Mouse (Mus musculus) forelimb bud, embryonic 11.5 days (tissue): ENCODE measurements at regions not wholly inside any gene's neighbourhood (a gene's known extent, or its start where the extent isn't known, plus 50 kb on each side); places are given as distances from the start of the nearest gene placed in this dataset.

ENCODE experiments used
- DNase-seq: peaks from one replicate; pipeline ENCODE4 v3.0.0-alpha.2; 2012; ENCODE audit warnings: low read depth, low spot score

- DNase-seq = no peak
Observed at GRCm38 (mm10) chr6:117416461-117416860, 248.1 kb downstream of the Cxcl12 start.

GRCm38 (mm10) chr6:117422846-117423573, 254.7 kb downstream of the Cxcl12 start:
- DNase-seq = no peak

- no peak for DNase-seq
Observed at GRCm38 (mm10) chr6:117426363-117426762, 258.0 kb downstream of the Cxcl12 start.

DNA sequence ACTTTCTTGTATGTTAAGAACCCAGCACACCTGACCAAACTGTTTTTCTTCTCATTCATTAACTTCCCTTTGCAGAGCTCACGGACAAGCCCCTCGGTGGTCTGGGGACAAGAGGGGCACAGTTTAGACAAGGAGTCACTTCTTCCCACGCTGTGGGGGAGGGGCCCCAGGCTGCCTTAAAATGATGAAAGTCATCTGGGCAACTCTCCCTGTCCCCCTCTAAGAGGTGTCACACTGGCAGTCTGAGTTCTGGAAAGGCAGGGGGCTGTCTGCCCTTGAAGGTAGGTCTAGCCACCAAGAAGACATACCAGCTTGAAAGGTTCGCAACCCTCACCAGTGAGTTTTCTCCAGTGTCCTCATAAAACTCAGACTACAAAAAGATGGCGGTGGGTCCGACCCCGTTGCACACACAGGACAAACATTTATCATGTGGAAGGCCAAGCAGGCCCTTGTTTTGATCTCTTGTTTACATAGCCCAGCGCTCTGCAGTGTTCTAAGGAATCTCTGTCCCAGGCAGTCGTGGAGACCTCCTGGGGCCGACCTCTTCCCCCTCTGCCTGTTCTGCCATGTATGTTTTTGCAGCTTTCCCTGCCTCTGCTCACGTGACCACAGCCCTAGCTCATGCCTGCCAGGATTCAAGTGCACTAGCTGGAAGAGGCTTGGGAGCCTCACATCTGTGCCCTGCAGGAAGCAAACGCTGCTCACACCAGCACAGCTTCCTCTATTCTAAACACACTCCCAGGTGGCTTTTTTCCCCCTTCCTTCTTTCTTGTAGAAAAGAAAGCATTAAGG, 259.2 kb downstream of the Cxcl12 start:
- DNase-seq = peak; percentile 49

GRCm38 (mm10) chr6:117428441-117428840, 260.1 kb downstream of the Cxcl12 start:
- peak; percentile 23 for DNase-seq

DNA sequence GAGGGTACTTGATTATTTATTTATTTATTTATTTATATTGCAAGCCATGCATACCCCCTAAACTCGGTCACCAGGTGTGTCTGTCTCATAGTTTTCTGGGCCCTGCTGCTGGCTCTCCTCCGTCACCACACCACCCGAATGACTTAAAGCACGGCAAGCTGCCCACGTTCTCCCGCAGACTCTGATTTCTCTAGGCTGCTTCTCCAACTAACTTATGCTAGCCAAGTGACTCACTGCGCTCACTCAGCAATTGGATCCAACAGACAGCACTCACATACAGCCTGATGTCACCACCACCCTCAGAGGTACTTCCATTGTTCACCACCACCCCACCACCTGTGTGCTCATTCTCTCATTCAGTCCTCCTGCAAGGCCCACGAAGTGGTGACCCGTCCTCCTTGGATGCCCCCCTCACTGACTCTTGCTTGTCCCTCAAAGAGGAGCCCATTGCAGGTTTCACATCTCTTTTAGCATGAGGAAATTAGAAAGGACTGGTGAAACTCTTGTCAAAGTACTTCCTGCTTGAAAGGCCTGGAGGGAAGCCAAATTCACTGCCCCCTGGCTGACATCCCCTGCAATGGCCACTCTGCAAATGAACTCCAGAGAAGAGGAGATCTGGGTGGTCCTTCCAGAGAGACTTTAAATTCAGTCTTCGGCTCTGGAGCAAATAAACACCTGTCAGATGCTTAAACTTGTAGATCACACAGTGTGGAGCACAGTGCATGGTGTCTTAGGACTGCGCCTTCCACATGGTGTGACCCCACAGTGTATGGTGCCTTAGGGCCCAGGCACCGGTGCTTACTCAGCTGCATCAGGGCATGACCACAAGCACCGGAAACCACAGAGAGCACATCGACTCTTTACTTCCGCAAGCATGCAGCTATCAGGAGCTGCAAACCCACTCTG, 262.8 kb downstream of the Cxcl12 start:
- DNase-seq = peak; percentile 50

DNA sequence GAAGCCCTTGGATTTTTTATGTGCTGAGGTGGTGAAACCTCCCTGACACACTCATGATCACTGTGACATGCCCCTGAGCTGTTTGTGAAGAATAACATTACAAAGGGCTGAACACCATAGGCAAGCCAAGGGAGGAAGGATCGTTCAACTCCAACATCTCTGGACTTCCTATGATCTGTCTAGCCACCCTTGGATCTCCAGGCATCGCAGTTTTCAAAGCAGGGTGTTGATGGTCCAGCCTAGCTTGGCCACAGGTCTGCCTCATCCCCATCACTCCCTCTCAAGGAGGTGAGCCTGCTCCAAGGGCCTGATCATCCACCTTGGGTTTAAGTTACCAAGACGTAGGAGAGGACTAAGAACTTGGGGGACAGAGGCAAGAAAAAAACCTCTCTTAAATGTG, 268.5 kb downstream of the Cxcl12 start:
- no peak for DNase-seq

GRCm38 (mm10) chr6:117437411-117438101, 269.2 kb downstream of the Cxcl12 start:
- no peak for DNase-seq

GRCm38 (mm10) chr6:117448652-117449051, 280.3 kb downstream of the Cxcl12 start:
- DNase-seq = no peak

GRCm38 (mm10) chr6:117451001-117451400, 282.7 kb downstream of the Cxcl12 start:
- DNase-seq = no peak

- DNase-seq = no peak
Observed at GRCm38 (mm10) chr6:117460193-117460592, 291.9 kb downstream of the Cxcl12 start.

DNA sequence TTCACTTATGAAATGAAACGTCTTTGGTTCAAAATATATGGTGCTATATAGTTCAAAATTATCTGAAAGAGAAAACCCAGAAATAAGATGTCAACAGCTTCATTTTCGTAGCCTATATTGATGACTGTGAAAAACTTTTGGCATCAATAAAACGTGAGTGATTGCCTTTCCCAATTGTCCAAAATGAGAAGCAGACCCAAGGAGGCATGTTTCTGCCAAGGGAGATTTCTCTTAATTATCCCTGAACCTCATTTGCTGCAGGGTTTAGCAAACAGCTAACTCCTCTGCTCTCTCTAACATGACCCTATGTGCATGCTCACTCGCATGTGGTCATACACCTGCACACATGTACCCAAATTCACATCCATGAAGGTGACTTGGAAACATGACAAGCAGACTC, 296.8 kb downstream of the Cxcl12 start:
- DNase-seq = peak; percentile 67

DNA sequence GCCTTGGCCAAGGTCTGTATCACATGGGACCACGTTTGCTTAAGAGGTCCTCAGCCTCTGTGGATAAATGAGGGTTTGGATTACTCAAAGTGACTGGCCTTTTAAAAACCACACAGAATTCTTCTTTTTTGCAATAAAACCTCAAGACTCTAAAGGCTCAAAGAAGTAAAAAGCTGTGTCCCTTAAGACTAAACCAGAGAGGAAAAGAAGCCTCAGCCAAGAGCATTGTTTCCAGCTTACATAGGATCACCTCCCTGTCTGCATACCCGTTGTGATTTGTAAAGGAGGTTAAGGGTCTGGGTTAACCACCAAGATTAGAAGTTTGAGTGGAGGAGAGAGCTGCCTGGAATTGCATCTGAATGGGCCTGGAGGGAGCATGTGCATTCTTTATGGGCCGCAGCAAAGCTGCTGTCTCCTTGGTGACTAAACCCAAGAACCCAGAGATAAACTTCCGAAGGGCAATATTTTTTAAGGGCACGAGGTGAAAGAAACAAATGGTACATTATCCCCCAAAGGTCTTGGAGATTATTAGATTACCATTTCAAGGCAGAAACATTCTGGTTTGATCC, 297.4 kb downstream of the Cxcl12 start:
- no peak for DNase-seq

- peak; percentile 69 for DNase-seq
Observed at GRCm38 (mm10) chr6:117479376-117479775, 311.0 kb downstream of the Cxcl12 start.

- no peak for DNase-seq
Observed at GRCm38 (mm10) chr6:117480396-117480795, 312.1 kb downstream of the Cxcl12 start.

- DNase-seq = no peak
Observed at GRCm38 (mm10) chr6:117489161-117489560, 320.8 kb downstream of the Cxcl12 start.

GRCm38 (mm10) chr6:117489761-117490396, 321.5 kb downstream of the Cxcl12 start:
- no peak for DNase-seq

DNA sequence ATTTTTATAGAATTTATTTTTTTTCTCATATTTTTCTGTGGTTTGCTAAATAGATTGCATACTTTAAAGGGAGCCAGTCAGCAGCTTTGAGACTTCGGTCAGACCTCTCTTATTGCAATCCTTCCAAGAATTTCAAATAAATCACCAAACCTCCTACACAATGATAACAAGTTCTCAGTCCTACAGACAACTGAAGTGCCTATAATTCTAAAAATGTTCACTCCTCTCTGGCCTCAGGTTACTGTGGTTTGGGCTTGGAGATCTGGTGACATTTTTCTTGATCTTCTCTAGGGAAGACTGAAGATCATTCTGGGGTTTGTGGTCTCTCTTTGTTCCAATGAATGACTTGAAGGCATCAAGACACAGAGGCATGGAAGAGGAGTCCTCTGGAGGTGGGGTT, 326.6 kb downstream of the Cxcl12 start:
- no peak for DNase-seq

DNA sequence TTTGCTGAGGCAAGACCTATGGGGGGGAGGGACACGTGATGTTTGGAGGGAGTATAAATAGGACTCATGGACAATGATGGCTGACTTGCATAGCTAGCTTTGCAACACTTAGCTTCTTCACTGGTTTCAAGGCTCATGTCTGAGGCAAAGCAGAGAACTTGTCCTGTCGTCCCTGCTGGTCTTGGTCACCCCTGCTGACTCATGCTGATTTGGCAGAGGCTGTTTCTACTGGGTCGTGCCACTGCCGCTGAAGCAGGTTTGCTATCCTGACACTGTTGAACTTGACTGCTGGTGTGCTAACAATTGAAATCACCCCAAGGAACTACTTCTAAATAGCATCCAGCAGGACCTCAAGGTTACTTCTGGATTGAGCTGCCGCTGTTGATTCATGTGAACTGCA, 329.0 kb downstream of the Cxcl12 start:
- no peak for DNase-seq

DNA sequence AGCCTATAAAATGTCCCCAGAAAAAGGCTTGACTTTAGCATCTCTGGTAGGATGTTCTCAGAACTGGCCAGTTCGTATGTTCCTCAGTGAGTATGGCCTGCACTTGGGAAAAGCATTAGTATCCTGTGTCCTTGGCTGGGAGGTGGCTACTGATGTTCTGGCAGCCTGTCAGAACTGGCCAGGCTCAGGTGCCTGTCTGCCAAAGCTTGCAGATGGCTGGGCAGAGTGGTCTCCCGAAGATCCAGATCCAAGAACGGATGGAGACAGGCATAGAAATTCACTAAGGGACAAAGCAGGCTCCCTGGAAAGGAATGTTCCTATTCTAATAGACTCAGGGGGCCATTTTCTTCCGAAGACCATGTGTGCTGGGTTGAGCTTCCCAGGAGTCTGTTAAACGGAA, 329.6 kb downstream of the Cxcl12 start:
- no peak for DNase-seq

- no peak for DNase-seq
Observed at GRCm38 (mm10) chr6:117502346-117502745, 334.0 kb downstream of the Cxcl12 start.
